Mouse (Mus musculus) liver, postnatal 0 days (tissue): ENCODE results near the gene Marveld3. TPM values are rescaled to one million over a fixed set of nuclear protein-coding genes. Genes with fewer than 3 reads are reported as not detected.
A peak's percentile ranks its signal among the peaks of the same experiment; 100 is the strongest.

Experiments
- ATAC-seq: fragments of 200-750 bp; cut with Nextera tagmentation; 2 replicates; pipeline ENCODE4 v1.8.0; 2017; ENCODE audit warnings: mild to moderate bottlenecking, moderate library complexity
- DNase-seq: peaks from one replicate; pipeline ENCODE4 v3.0.0-alpha.2; 2016
- H3K27ac ChIP-seq: fragments of 300-500 bp; sonication (generic); 2 replicates; pipeline ENCODE4 v1.5.1; 2014; ENCODE audit warnings: antibody characterized with exemption, moderate library complexity, mild to moderate bottlenecking, low read depth
- H3K27me3 ChIP-seq: fragments of 300-500 bp; sonication (generic); 2 replicates; pipeline ENCODE4 v1.6.1; 2014; ENCODE audit warnings: low read length, control low read depth, mixed read lengths; ENCODE audit not compliant: insufficient read depth
- H3K36me3 ChIP-seq: fragments of 300-500 bp; sonication (generic); replicated peaks from 2 replicates; pipeline ENCODE4 v1.6.1; 2014; ENCODE audit warnings: mild to moderate bottlenecking, control low read depth, low read length, moderate library complexity, mixed read lengths; ENCODE audit not compliant: insufficient read depth
- H3K4me1 ChIP-seq: fragments of 300-500 bp; sonication (generic); 2 replicates; pipeline ENCODE4 v1.6.1; 2014; ENCODE audit warnings: antibody characterized with exemption, mild to moderate bottlenecking, control low read depth; ENCODE audit not compliant: insufficient read depth
- H3K4me2 ChIP-seq: fragments of 300-500 bp; sonication (generic); 2 replicates; pipeline ENCODE4 v1.6.1; 2014; ENCODE audit warnings: low read depth, mild to moderate bottlenecking, low read length, moderate library complexity, mixed read lengths
- H3K4me3 ChIP-seq: fragments of 300-500 bp; sonication (generic); 2 replicates; pipeline ENCODE4 v1.5.1; 2014; ENCODE audit warnings: low read depth, low read length
- H3K9ac ChIP-seq: fragments of 300-500 bp; sonication (generic); replicated peaks from 2 replicates; pipeline ENCODE4 v1.6.1; 2014; ENCODE audit warnings: mild to moderate bottlenecking, moderate library complexity
- H3K9me3 ChIP-seq: fragments of 300-500 bp; sonication (generic); 2 replicates; pipeline ENCODE4 v1.6.1; 2016; ENCODE audit warnings: mild to moderate bottlenecking, control low read depth, low read length, mixed read lengths
- CTCF ChIP-seq: sonication (generic); IDR thresholded peaks from 2 replicates; pipeline ENCODE4 v1.5.1; 2016; ENCODE audit warnings: antibody characterized with exemption, low read depth
- EP300 ChIP-seq: IDR thresholded peaks from 2 replicates; pipeline ENCODE4 v1.6.1; 2016; ENCODE audit warnings: antibody characterized with exemption, low read depth, mild to moderate bottlenecking
- WGBS: fragments of 180-500 bp; shearing (Covaris S2); extraction: QIAGEN DNeasy Blood & Tissue Kit; methylation state at CpG from one replicate; pipeline ENCODE4 v1.1.7; 2014; ENCODE audit not compliant: insufficient replicate concordance; 5-methylcytosine and 5-hydroxymethylcytosine counted together
- polyA plus RNA-seq: library from polyadenylated mRNA; unstranded; fragments of >200 nt; fragmentation: Nextera tagmentation; extraction: Ambion mirVana; gene quantifications from 2 replicates; pipeline ENCODE4 v1.2.1, GENCODE M21; 2015

Gene Marveld3
- polyA plus RNA-seq, 1 experiment from 2014 or later: 0.69 TPM

GRCm38 (mm10) chr8:109963421-109963820, 1.4 kb upstream of the Marveld3 start:
- no peaks in the 10 kb centered on the region for H3K36me3 ChIP-seq
- H3K4me3 ChIP-seq: no peak overlapping the region
- H3K9me3 ChIP-seq: no peaks in the 10 kb centered on the region
- ATAC-seq (no peak), DNase-seq (no peak)
- 57% methylated on average over 13 of the region's 13 CpGs for WGBS
- H3K4me2 ChIP-seq: no peak overlapping the region
- H3K4me1 ChIP-seq: peaks cover 6% of the 10 kb centered on the region
- TF ChIP-seq EP300 (no peak), CTCF (no peak)
- no peak overlapping the region for H3K9ac ChIP-seq
- peaks cover 43% of the 10 kb centered on the region for H3K27me3 ChIP-seq
- no peak overlapping the region for H3K27ac ChIP-seq

- no peak for ATAC-seq
- WGBS: 62% methylated on average over 9 of the region's 9 CpGs
- Histone ChIP-seq H3K27ac (no peak overlapping the region), H3K27me3 (peaks cover 43% of the 10 kb centered on the region), H3K9ac (no peak overlapping the region), H3K4me2 (no peak overlapping the region), H3K9me3 (no peaks in the 10 kb centered on the region), H3K4me3 (no peak overlapping the region), H3K4me1 (peaks cover 6% of the 10 kb centered on the region), H3K36me3 (no peaks in the 10 kb centered on the region)
- no peak for DNase-seq
- no peak for TF ChIP-seq EP300
- no peak for TF ChIP-seq CTCF
Measured at GRCm38 (mm10) chr8:109962896-109963295, 893 bp upstream of the Marveld3 start.

GRCm38 (mm10) chr8:109959112-109959511, 2.9 kb downstream of the Marveld3 start:
- Histone ChIP-seq H3K9me3 (no peaks in the 10 kb centered on the region), H3K9ac (no peak overlapping the region), H3K4me2 (no peak overlapping the region), H3K4me3 (no peak overlapping the region), H3K4me1 (peaks cover 15% of the 10 kb centered on the region), H3K27me3 (peaks cover 43% of the 10 kb centered on the region), H3K27ac (no peak overlapping the region), H3K36me3 (no peaks in the 10 kb centered on the region)
- no peak for DNase-seq
- 77% methylated on average over 4 of the region's 4 CpGs for WGBS
- TF ChIP-seq CTCF (no peak), EP300 (no peak)
- no peak for ATAC-seq

- no peak overlapping the region for H3K4me3 ChIP-seq
- DNase-seq: no peak
- no peak overlapping the region for H3K4me2 ChIP-seq
- ATAC-seq: no peak
- 48% methylated on average over 11 of the region's 12 CpGs for WGBS
- peaks cover 38% of the 10 kb centered on the region for H3K27me3 ChIP-seq
- 0 out of 2 replicates have a peak overlapping the region, but pooled peaks have one; percentile 11 for H3K9ac ChIP-seq
- H3K36me3 ChIP-seq: no peaks in the 10 kb centered on the region
- peaks cover 15% of the 10 kb centered on the region for H3K4me1 ChIP-seq
- no peaks in the 10 kb centered on the region for H3K9me3 ChIP-seq
- H3K27ac ChIP-seq: no peak overlapping the region
- TF ChIP-seq EP300: no peak
- TF ChIP-seq CTCF: no peak
Measured at GRCm38 (mm10) chr8:109958036-109958655, 3.9 kb downstream of the Marveld3 start.

- Histone ChIP-seq H3K27me3 (peaks cover 31% of the 10 kb centered on the region), H3K9me3 (no peaks in the 10 kb centered on the region), H3K4me2 (peak overlapping the region; percentile 45), H3K4me1 (peaks cover 15% of the 10 kb centered on the region), H3K27ac (no peak overlapping the region), H3K9ac (no peak overlapping the region), H3K36me3 (no peaks in the 10 kb centered on the region), H3K4me3 (no peak overlapping the region)
- DNase-seq (peak; percentile 55), ATAC-seq (peak; percentile 44)
- 18% methylated on average over 16 of the region's 16 CpGs for WGBS
- TF ChIP-seq CTCF (no peak), EP300 (no peak)
Measured at GRCm38 (mm10) chr8:109957167-109958028, 4.6 kb downstream of the Marveld3 start.

- Histone ChIP-seq H3K27ac (no peak overlapping the region), H3K9ac (no peak overlapping the region), H3K4me3 (no peak overlapping the region), H3K4me1 (peaks cover 9% of the 10 kb centered on the region), H3K36me3 (no peaks in the 10 kb centered on the region), H3K27me3 (0 out of 2 replicates have a peak, but pooled peaks cover 6% of the 10 kb centered on the region), H3K4me2 (no peak overlapping the region), H3K9me3 (no peaks in the 10 kb centered on the region)
- whole genome bisulfite sequencing: 57% methylated on average over 12 of the region's 13 CpGs
- DNase-seq (no peak), ATAC-seq (no peak)
- TF ChIP-seq CTCF: no peak
- no peak for TF ChIP-seq EP300
Measured at GRCm38 (mm10) chr8:109954486-109954948, 7.5 kb downstream of the Marveld3 start.
